Mouse (Mus musculus) lung, postnatal 14 days (tissue): ENCODE measurements at regions not wholly inside any gene's neighbourhood (a gene's known extent, or its start where the extent isn't known, plus 50 kb on each side); places are given as distances from the start of the nearest gene placed in this dataset.

Experiments used
- DNase-seq: peaks from one replicate; pipeline ENCODE4 v3.0.0; 2021

GRCm38 (mm10) chr5:97222489-97223237 is 111.3 kb upstream of the Paqr3 start:
- DNase-seq, result no peak

- no peak for DNase-seq
Observed at GRCm38 (mm10) chr5:97218712-97219111, 107.3 kb upstream of the Paqr3 start.

DNA sequence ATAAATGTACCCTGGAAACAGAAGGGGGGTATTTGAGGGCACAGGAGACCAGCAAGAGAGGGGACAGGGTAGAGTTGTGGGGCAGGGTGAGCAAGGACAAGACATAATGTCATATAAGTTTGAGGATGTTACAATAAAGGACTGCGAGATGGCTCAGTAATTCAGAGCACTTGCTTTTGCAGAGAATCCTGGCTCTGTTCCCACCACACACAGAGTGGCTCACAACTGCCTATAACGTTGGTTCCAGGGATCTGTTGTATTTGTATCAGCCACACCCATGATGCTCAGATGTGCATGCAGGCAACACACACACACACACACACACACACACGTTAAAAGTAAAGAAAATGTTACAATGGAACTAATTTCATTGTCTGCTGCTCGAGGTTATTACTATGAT is 94.2 kb upstream of the Paqr3 start:
- no peak for DNase-seq

DNA sequence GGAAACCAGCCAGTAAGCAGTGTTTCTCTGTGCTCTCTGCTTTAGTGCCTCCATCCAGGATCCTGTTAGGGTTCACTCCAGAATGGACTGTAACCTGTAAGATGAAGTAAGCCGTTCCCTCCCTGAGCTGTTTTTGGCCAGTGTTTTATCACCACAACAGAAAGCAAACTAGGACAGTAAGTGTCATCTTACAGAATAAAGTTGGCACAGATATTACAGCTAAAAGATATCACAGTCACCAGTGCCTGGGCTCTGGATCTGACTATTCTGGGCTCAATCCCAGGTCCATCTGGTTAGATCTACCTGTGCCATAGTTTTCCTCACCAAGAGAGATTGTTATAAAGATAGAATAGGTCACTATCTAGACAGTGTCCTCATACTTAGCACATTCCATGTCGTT is 92.9 kb upstream of the Paqr3 start:
- no peak for DNase-seq

GRCm38 (mm10) chr5:97203646-97204045 is 92.2 kb upstream of the Paqr3 start:
- no peak for DNase-seq

- DNase-seq, result no peak
Observed at GRCm38 (mm10) chr5:97202557-97202956, 91.2 kb upstream of the Paqr3 start.

GRCm38 (mm10) chr5:97200655-97201054 is 89.3 kb upstream of the Paqr3 start:
- no peak for DNase-seq

- no peak for DNase-seq
Observed at GRCm38 (mm10) chr5:97195281-97195660, 83.9 kb upstream of the Paqr3 start.

DNA sequence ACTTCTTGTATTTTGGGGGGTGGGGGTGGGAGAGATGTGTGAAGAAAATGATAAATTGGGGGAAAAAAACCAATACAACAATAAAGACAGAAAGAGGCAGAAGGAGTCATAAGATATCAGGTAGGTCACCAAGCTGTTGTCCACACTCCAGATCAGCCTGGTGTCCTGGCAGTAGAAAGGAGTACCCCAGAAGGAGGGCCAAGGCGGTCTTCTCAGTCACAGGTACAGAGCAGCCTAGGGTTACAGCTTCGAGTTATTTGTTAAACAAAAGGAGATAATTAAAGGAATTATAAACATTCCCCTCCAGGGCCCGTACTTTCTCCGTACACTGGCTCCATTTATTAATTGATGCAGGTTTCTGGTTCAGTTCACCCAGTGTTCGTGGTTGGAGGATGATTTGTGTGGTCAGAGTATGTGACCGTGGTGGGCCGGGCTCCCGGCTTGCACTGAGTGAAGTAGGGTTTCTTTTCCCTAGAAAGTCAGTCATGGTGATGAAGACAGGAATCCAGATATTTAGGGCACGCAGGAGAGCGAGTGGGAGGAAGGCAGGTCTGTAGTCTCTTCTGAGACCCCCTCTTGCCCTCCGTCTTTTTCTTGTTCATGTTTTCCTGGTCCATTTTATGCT is 83.4 kb upstream of the Paqr3 start:
- DNase-seq, result no peak

DNA sequence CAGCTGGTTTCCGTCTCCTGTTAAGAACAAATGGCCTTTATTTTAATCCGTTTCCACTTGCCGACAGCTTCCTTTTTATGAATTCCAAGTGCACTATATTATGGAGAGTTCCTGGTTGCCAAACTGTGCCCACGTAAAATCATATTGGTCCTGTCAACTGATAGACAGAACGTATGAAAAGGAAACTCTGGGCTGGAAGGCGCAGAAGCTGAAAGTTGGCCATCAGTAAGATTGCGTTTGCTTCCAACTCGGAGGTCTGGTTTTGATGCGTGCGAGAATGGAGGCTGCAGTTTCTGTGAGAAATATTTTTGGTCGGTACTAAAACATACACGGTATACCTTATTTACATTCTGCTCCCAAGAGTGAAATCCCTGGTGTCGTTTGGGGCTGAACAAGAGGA is 81.3 kb upstream of the Paqr3 start:
- no peak for DNase-seq

DNA sequence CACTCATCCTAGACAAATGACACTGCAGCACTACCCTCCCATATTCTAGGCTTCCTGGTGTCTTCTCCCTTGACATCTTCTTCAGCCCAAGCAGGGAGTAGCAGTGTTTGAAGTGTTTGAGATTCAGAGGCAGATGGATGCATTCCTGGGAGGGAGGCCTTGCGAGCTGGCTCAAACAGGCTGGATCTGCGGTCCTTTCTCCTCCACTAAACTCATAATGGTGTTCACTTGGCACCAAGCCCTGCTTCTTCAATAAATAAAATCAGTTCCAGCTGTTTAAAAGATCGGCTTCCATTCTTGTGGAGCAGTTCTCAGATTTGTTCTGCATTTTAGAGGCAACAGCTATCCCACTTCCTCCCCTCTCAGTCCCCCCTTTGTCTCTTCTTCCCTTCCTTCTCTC is 79.3 kb upstream of the Paqr3 start:
- no peak for DNase-seq

- no peak for DNase-seq
Observed at GRCm38 (mm10) chr5:97184512-97184911, 73.1 kb upstream of the Paqr3 start.

- DNase-seq, result no peak
Observed at GRCm38 (mm10) chr5:97181249-97181648, 69.9 kb upstream of the Paqr3 start.

GRCm38 (mm10) chr5:97174446-97174845 is 63.0 kb upstream of the Paqr3 start:
- DNase-seq, result no peak

DNA sequence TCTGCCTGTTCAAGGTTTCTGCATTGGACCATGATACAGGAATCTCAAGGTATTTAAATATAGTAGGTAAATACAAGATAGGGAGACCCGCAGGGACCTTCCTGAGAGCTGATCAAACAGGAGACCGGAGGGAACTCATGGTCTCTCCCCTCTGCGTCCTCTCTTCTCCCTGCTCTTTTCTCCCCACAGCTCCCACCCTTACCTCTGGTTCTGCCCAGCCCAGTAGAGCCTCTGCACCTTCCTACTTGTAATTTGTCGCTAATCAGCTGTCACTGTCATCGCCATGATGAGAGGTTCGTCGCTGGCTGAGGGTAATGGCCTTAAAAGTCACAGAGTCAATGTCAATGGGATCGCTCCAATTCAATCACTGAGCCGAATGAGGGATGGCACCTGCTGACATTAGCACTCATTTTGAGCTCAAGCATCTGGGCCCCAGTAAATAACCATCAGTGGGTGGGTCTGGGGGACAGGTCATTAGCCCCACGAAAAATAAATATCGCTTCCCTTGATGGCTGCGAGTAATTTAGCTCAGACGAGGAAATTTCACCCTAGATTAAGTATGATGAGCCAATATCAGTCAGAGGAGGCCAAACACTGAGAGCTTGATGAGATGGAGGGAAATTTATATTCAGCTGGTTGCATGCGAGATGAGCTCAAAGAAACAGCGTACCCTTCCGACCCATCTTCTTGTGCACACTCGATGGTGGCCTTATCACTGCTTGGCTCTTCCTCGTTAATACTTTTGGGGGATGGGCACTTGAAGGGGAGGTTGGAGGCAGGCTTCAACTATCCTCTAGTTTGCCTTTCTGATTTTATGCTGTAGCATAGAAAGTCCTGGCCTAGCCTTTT is 56.2 kb upstream of the Paqr3 start:
- DNase-seq, result no peak

- peak; percentile 46 for DNase-seq
Observed at GRCm38 (mm10) chr5:97166128-97166883, 54.9 kb upstream of the Paqr3 start.
